Mouse (Mus musculus): Measurements from ENCODE around the gene Ly6g5c.

GRCm38 (mm10) chr17:35074097-35074496 is 34.0 kb upstream of the Ly6g5c start:
- TF ChIP-seq CTCF (IDR thresholded peaks at IDR 0.05; ENCODE audit: low read depth) (no peak), EP300 (IDR thresholded peaks at IDR 0.05; ENCODE audit: low read depth) (no peak)

All from heart, postnatal 0 days (tissue).